Mouse (Mus musculus): ENCODE data around the gene Ano1. TPM values are rescaled to one million over a fixed set of nuclear protein-coding genes. Genes with fewer than 3 reads are reported as not detected.

The Ano1 gene
- polyA plus RNA-seq (2014; fragmentation: Illumina TruSeq; extraction: RNeasy Lipid Tissue Mini Kit (QIAGEN cat#74804); ENCODE audit: low read depth, low replicate concordance) = 8.4 TPM

GRCm38 (mm10) chr7:144751833-144752232 is at the start of gene Ano1:
TSS of gene Ano1 (minus strand) at chr7:144751974.

DNA sequence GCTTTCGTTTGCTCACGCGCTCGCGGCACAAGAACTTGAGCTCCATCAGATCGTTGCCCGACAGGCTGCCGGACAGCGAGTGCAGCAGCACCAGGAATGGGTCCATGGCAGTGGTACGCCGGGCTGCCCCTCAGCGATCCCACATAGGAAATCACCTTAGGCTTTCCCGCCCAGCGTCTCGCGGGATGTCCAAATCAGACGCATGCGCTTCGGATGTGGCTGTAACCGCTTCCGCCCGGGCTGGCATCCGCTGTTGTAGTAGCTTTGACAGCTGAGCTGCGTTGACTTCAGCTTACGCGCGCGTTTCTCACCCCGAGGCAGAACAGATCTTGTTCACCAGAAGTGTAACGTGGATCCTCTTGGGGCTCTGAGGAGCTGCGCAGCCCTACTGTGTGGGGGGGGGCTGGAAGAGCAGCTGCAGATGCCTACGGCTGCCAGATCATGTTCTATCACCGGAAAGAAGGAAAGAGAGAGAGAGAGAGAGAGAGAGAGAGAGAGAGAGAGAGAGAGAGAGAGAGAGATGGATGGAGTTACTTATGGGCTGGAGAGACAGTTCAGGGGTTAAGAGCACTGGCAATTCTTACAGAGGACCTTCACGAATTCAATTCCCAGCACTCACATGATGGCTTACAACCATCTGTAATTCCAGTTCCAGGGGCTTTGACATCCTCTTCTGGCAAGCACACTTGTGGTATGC is 169.3 kb downstream of the Ano1 start, which contains the start of gene Fadd:
Gene Fadd (minus strand): TSS at position 180 of the 697 bp plus-strand sequence.

GRCm38 (mm10) chr7:144553237-144554122 is 198.3 kb downstream of the Ano1 start, which contains the start of gene Ppfia1:
TSS of gene Ppfia1 (minus strand) at chr7:144553729.

Other genes starting within 250 kb of the Ano1 start
- gene Ppfia1, start 198.2 kb downstream of the Ano1 start, polyA plus RNA-seq (2014; fragmentation: Illumina TruSeq; extraction: RNeasy Lipid Tissue Mini Kit (QIAGEN cat#74804); ENCODE audit: low read depth, low replicate concordance) = 195 TPM
- gene Fadd, start 169.5 kb downstream of the Ano1 start, polyA plus RNA-seq (2014; fragmentation: Illumina TruSeq; extraction: RNeasy Lipid Tissue Mini Kit (QIAGEN cat#74804); ENCODE audit: low read depth, low replicate concordance) = 5.8 TPM
- not detected for gene Fgf3, start 86.1 kb upstream of the Ano1 start, polyA plus RNA-seq (2014; fragmentation: Illumina TruSeq; extraction: RNeasy Lipid Tissue Mini Kit (QIAGEN cat#74804); ENCODE audit: low read depth, low replicate concordance)
- not detected for gene Fgf4, start 95.4 kb upstream of the Ano1 start, polyA plus RNA-seq (2014; fragmentation: Illumina TruSeq; extraction: RNeasy Lipid Tissue Mini Kit (QIAGEN cat#74804); ENCODE audit: low read depth, low replicate concordance)
- not detected for gene Fgf15, start 144.6 kb upstream of the Ano1 start, polyA plus RNA-seq (2014; fragmentation: Illumina TruSeq; extraction: RNeasy Lipid Tissue Mini Kit (QIAGEN cat#74804); ENCODE audit: low read depth, low replicate concordance)
- gene LTO1, start 163.1 kb upstream of the Ano1 start, polyA plus RNA-seq (2014; fragmentation: Illumina TruSeq; extraction: RNeasy Lipid Tissue Mini Kit (QIAGEN cat#74804); ENCODE audit: low read depth, low replicate concordance) = 6.1 TPM
- gene Ccnd1, start 188.0 kb upstream of the Ano1 start, polyA plus RNA-seq (2014; fragmentation: Illumina TruSeq; extraction: RNeasy Lipid Tissue Mini Kit (QIAGEN cat#74804); ENCODE audit: low read depth, low replicate concordance) = 126 TPM

Measured in adrenal gland, adult 10 weeks (tissue).